Mouse (Mus musculus): ENCODE measurements at regions not wholly inside any gene's neighbourhood (a gene's known extent, or its start where the extent isn't known, plus 50 kb on each side); places are given as distances from the start of the nearest gene placed in this dataset.

GRCm38 (mm10) chr4:89405624-89406167, 94.9 kb upstream of the Cdkn2b start:
- Histone ChIP-seq H3K9me3 (replicated peaks; ENCODE audit: control insufficient read depth, low read length) (no peaks in the 10 kb centered on the region), H3K27me3 (ENCODE audit: control insufficient read depth, insufficient read depth, low read length) (no peaks in the 10 kb centered on the region), H3K36me3 (ENCODE audit: control insufficient read depth, insufficient read depth, low read length) (no peaks in the 10 kb centered on the region), H3K4me2 (no peak overlapping the region), H3K9ac (ENCODE audit: low read depth, low read length) (no peak overlapping the region), H3K4me3 (ENCODE audit: low read depth, low read length) (no peak overlapping the region), H3K4me1 (ENCODE audit: control insufficient read depth, insufficient read depth, low read length) (no peaks in the 10 kb centered on the region), H3K27ac (ENCODE audit: low read depth, low read length) (no peak overlapping the region)
- 64% methylated on average over 2 of the region's 2 CpGs for WGBS (ENCODE audit: insufficient replicate concordance)
- ATAC-seq (replicated peaks; ENCODE audit: insufficient number of reproducible peaks, low FRiP score, low TSS enrichment), result no peak

- Histone ChIP-seq H3K4me2 (no peak overlapping the region), H3K27ac (ENCODE audit: low read depth, low read length) (no peak overlapping the region), H3K4me3 (ENCODE audit: low read depth, low read length) (no peak overlapping the region), H3K9me3 (replicated peaks; ENCODE audit: control insufficient read depth, low read length) (no peaks in the 10 kb centered on the region), H3K4me1 (ENCODE audit: control insufficient read depth, insufficient read depth, low read length) (no peaks in the 10 kb centered on the region), H3K9ac (ENCODE audit: low read depth, low read length) (no peak overlapping the region), H3K36me3 (ENCODE audit: control insufficient read depth, insufficient read depth, low read length) (no peaks in the 10 kb centered on the region), H3K27me3 (ENCODE audit: control insufficient read depth, insufficient read depth, low read length) (no peaks in the 10 kb centered on the region)
- ATAC-seq (replicated peaks; ENCODE audit: insufficient number of reproducible peaks, low FRiP score, low TSS enrichment), result no peak
- WGBS (ENCODE audit: insufficient replicate concordance), result 78% methylated on average over 1 of the region's 1 CpGs
Observed at GRCm38 (mm10) chr4:89403151-89403550, 92.3 kb upstream of the Cdkn2b start.

GRCm38 (mm10) chr4:89402324-89402723, 91.5 kb upstream of the Cdkn2b start:
- 77% methylated on average over 5 of the region's 5 CpGs for whole genome bisulfite sequencing (ENCODE audit: insufficient replicate concordance)
- ATAC-seq (replicated peaks; ENCODE audit: insufficient number of reproducible peaks, low FRiP score, low TSS enrichment), result no peak
- Histone ChIP-seq H3K4me2 (no peak overlapping the region), H3K4me1 (ENCODE audit: control insufficient read depth, insufficient read depth, low read length) (no peaks in the 10 kb centered on the region), H3K4me3 (ENCODE audit: low read depth, low read length) (no peak overlapping the region), H3K27me3 (ENCODE audit: control insufficient read depth, insufficient read depth, low read length) (no peaks in the 10 kb centered on the region), H3K9ac (ENCODE audit: low read depth, low read length) (no peak overlapping the region), H3K27ac (ENCODE audit: low read depth, low read length) (no peak overlapping the region), H3K9me3 (replicated peaks; ENCODE audit: control insufficient read depth, low read length) (no peaks in the 10 kb centered on the region), H3K36me3 (ENCODE audit: control insufficient read depth, insufficient read depth, low read length) (no peaks in the 10 kb centered on the region)

- Histone ChIP-seq H3K27me3 (ENCODE audit: control insufficient read depth, insufficient read depth, low read length) (no peaks in the 10 kb centered on the region), H3K4me2 (no peak overlapping the region), H3K36me3 (ENCODE audit: control insufficient read depth, insufficient read depth, low read length) (no peaks in the 10 kb centered on the region), H3K9me3 (replicated peaks; ENCODE audit: control insufficient read depth, low read length) (no peaks in the 10 kb centered on the region), H3K27ac (ENCODE audit: low read depth, low read length) (no peak overlapping the region), H3K4me3 (ENCODE audit: low read depth, low read length) (no peak overlapping the region), H3K9ac (ENCODE audit: low read depth, low read length) (no peak overlapping the region), H3K4me1 (ENCODE audit: control insufficient read depth, insufficient read depth, low read length) (no peaks in the 10 kb centered on the region)
- no peak for ATAC-seq (replicated peaks; ENCODE audit: insufficient number of reproducible peaks, low FRiP score, low TSS enrichment)
- 67% methylated on average over 2 of the region's 2 CpGs for WGBS (ENCODE audit: insufficient replicate concordance)
Observed at GRCm38 (mm10) chr4:89401696-89402095, 90.9 kb upstream of the Cdkn2b start.

- Histone ChIP-seq H3K9me3 (replicated peaks; ENCODE audit: control insufficient read depth, low read length) (no peaks in the 10 kb centered on the region), H3K27ac (ENCODE audit: low read depth, low read length) (no peak overlapping the region), H3K9ac (ENCODE audit: low read depth, low read length) (no peak overlapping the region), H3K36me3 (ENCODE audit: control insufficient read depth, insufficient read depth, low read length) (no peaks in the 10 kb centered on the region), H3K27me3 (ENCODE audit: control insufficient read depth, insufficient read depth, low read length) (no peaks in the 10 kb centered on the region), H3K4me3 (ENCODE audit: low read depth, low read length) (no peak overlapping the region), H3K4me2 (no peak overlapping the region), H3K4me1 (ENCODE audit: control insufficient read depth, insufficient read depth, low read length) (no peaks in the 10 kb centered on the region)
- 72% methylated on average over 3 of the region's 3 CpGs for WGBS (ENCODE audit: insufficient replicate concordance)
- no peak for ATAC-seq (replicated peaks; ENCODE audit: insufficient number of reproducible peaks, low FRiP score, low TSS enrichment)
Observed at GRCm38 (mm10) chr4:89400342-89400741, 89.5 kb upstream of the Cdkn2b start.

- no peak overlapping the region for H3K27ac ChIP-seq (ENCODE audit: low read depth, low read length)
- no peaks in the 10 kb centered on the region for H3K27me3 ChIP-seq (ENCODE audit: control insufficient read depth, insufficient read depth, low read length)
- no peak overlapping the region for H3K9ac ChIP-seq (ENCODE audit: low read depth, low read length)
- H3K4me3 ChIP-seq (ENCODE audit: low read depth, low read length), result no peak overlapping the region
- no peak for ATAC-seq (replicated peaks; ENCODE audit: insufficient number of reproducible peaks, low FRiP score, low TSS enrichment)
- H3K4me2 ChIP-seq, result no peak overlapping the region
- H3K4me1 ChIP-seq (ENCODE audit: control insufficient read depth, insufficient read depth, low read length), result no peaks in the 10 kb centered on the region
- H3K36me3 ChIP-seq (ENCODE audit: control insufficient read depth, insufficient read depth, low read length), result no peaks in the 10 kb centered on the region
- WGBS (ENCODE audit: insufficient replicate concordance), result 62% methylated on average over 2 of the region's 2 CpGs
- H3K9me3 ChIP-seq (replicated peaks; ENCODE audit: control insufficient read depth, low read length), result no peaks in the 10 kb centered on the region
Observed at GRCm38 (mm10) chr4:89399277-89399676, 88.4 kb upstream of the Cdkn2b start.

GRCm38 (mm10) chr4:89396020-89396419, 85.2 kb upstream of the Cdkn2b start:
- no peak overlapping the region for H3K4me3 ChIP-seq (ENCODE audit: low read depth, low read length)
- H3K27ac ChIP-seq (ENCODE audit: low read depth, low read length), result no peak overlapping the region
- 73% methylated on average over 2 of the region's 2 CpGs for WGBS (ENCODE audit: insufficient replicate concordance)
- H3K4me2 ChIP-seq, result no peak overlapping the region
- H3K36me3 ChIP-seq (ENCODE audit: control insufficient read depth, insufficient read depth, low read length), result no peaks in the 10 kb centered on the region
- no peaks in the 10 kb centered on the region for H3K4me1 ChIP-seq (ENCODE audit: control insufficient read depth, insufficient read depth, low read length)
- no peak overlapping the region for H3K9ac ChIP-seq (ENCODE audit: low read depth, low read length)
- ATAC-seq (replicated peaks; ENCODE audit: insufficient number of reproducible peaks, low FRiP score, low TSS enrichment), result no peak
- H3K9me3 ChIP-seq (replicated peaks; ENCODE audit: control insufficient read depth, low read length), result no peaks in the 10 kb centered on the region
- no peaks in the 10 kb centered on the region for H3K27me3 ChIP-seq (ENCODE audit: control insufficient read depth, insufficient read depth, low read length)

- Histone ChIP-seq H3K27me3 (ENCODE audit: control insufficient read depth, insufficient read depth, low read length) (no peaks in the 10 kb centered on the region), H3K4me1 (ENCODE audit: control insufficient read depth, insufficient read depth, low read length) (no peaks in the 10 kb centered on the region), H3K36me3 (ENCODE audit: control insufficient read depth, insufficient read depth, low read length) (no peaks in the 10 kb centered on the region), H3K4me2 (no peak overlapping the region), H3K9ac (ENCODE audit: low read depth, low read length) (no peak overlapping the region), H3K9me3 (replicated peaks; ENCODE audit: control insufficient read depth, low read length) (no peaks in the 10 kb centered on the region), H3K4me3 (ENCODE audit: low read depth, low read length) (no peak overlapping the region), H3K27ac (ENCODE audit: low read depth, low read length) (no peak overlapping the region)
- no peak for ATAC-seq (replicated peaks; ENCODE audit: insufficient number of reproducible peaks, low FRiP score, low TSS enrichment)
Observed at GRCm38 (mm10) chr4:89395336-89395735, 84.5 kb upstream of the Cdkn2b start.

- ATAC-seq (replicated peaks; ENCODE audit: insufficient number of reproducible peaks, low FRiP score, low TSS enrichment), result no peak
- Histone ChIP-seq H3K4me3 (ENCODE audit: low read depth, low read length) (no peak overlapping the region), H3K27ac (ENCODE audit: low read depth, low read length) (no peak overlapping the region), H3K4me2 (no peak overlapping the region), H3K27me3 (ENCODE audit: control insufficient read depth, insufficient read depth, low read length) (no peaks in the 10 kb centered on the region), H3K9ac (ENCODE audit: low read depth, low read length) (no peak overlapping the region), H3K36me3 (ENCODE audit: control insufficient read depth, insufficient read depth, low read length) (no peaks in the 10 kb centered on the region), H3K4me1 (ENCODE audit: control insufficient read depth, insufficient read depth, low read length) (no peaks in the 10 kb centered on the region), H3K9me3 (replicated peaks; ENCODE audit: control insufficient read depth, low read length) (no peaks in the 10 kb centered on the region)
- 75% methylated on average over 2 of the region's 2 CpGs for WGBS (ENCODE audit: insufficient replicate concordance)
Observed at GRCm38 (mm10) chr4:89393251-89393711, 82.4 kb upstream of the Cdkn2b start.

All from heart, embryonic 11.5 days (tissue).